ENCODE assay signal across 9 mouse cellular contexts in the genomic region with DNA sequence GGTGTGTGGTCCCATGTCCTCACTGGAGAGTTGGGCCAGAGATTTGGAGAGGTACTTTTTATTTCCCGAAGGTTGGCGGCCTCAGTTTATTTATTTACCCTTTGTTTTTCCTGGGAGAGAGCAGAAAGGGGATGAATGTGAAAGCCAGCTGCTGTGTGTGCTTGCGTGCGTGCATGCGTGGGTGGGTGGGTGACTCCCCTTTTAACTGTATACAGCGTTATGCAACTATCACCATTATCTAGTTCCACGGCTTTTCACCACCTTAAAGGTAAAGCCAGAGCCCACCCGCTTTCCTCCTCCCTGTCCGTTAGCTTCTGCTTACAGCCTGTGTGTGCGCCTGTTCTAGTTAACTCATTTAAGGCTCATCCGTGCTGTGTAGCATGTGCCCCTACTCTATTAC. TPM values are rescaled to one million over a fixed set of nuclear protein-coding genes. Genes with fewer than 3 reads are reported as not detected.
A peak's percentile ranks its signal among the peaks of the same experiment; 100 is the strongest.
DNase-seq lines count a peak whose midpoint lies in the region; ATAC-seq lines count a peak whose summit lies in the region.
"Had no signal": no experiment of that assay in that cellular context is flagged by ENCODE, and none has a peak within 500 bp of the region (broad histone marks: within the 10 kb centered on the region; RNA-seq: fewer than 3 reads in every experiment).

No protein-coding gene starts in this region.

- ATAC-seq in liver, embryonic 11.5 days (replicated peaks; ENCODE audit: low FRiP score), result no peak
- ATAC-seq in neural tube, embryonic 15.5 days (ENCODE audit: low FRiP score), result no peak

- no peaks in the 10 kb centered on the region for H3K27me3 ChIP-seq in liver, embryonic 11.5 days (replicated peaks; ENCODE audit: control insufficient read depth, insufficient read depth, low read length)
- H3K27me3 ChIP-seq in forebrain, embryonic 10.5 days (ENCODE audit: poor library complexity, severe bottlenecking), result no peaks in the 10 kb centered on the region
- H3K27me3 ChIP-seq in limb, embryonic 10.5 days (ENCODE audit: low read depth, poor library complexity, severe bottlenecking), result no peaks in the 10 kb centered on the region
- no peaks in the 10 kb centered on the region for H3K27me3 ChIP-seq in neural tube, embryonic 15.5 days (replicated peaks)

- H3K4me3 ChIP-seq in liver, embryonic 11.5 days (ENCODE audit: low read depth, low read length), result peak overlapping the region; percentile 96
- H3K4me3 ChIP-seq in forebrain, embryonic 10.5 days, result peak overlapping the region; percentile 97
- H3K4me3 ChIP-seq in limb, embryonic 10.5 days, result peak overlapping the region; percentile 88
- H3K4me3 ChIP-seq in neural tube, embryonic 15.5 days (replicated peaks), result peak overlapping the region; percentile 88

- peaks cover 46% of the 10 kb centered on the region for H3K4me1 ChIP-seq in liver, embryonic 11.5 days (replicated peaks; ENCODE audit: control insufficient read depth, insufficient read depth, low read length)
- peaks cover 42% of the 10 kb centered on the region for H3K4me1 ChIP-seq in forebrain, embryonic 10.5 days
- H3K4me1 ChIP-seq in limb, embryonic 10.5 days, result peaks cover 35% of the 10 kb centered on the region
- H3K4me1 ChIP-seq in neural tube, embryonic 15.5 days, result peaks cover 39% of the 10 kb centered on the region

- H3K36me3 ChIP-seq in liver, embryonic 11.5 days (ENCODE audit: control insufficient read depth, insufficient read depth, low read length), result peaks cover 4% of the 10 kb centered on the region; the same call in 1 of the 2 replicates
- peaks cover 17% of the 10 kb centered on the region for H3K36me3 ChIP-seq in forebrain, embryonic 10.5 days (replicated peaks)
- no peaks in the 10 kb centered on the region; the same call in 1 of the 2 replicates for H3K36me3 ChIP-seq in limb, embryonic 10.5 days
- H3K36me3 ChIP-seq in neural tube, embryonic 15.5 days, result no peaks in the 10 kb centered on the region

- no peak overlapping the region for H3K27ac ChIP-seq in liver, embryonic 11.5 days (ENCODE audit: low read depth, low read length)
- 0 out of 2 replicates have a peak overlapping the region, but pooled peaks have one; percentile 92 for H3K27ac ChIP-seq in forebrain, embryonic 10.5 days
- H3K27ac ChIP-seq in limb, embryonic 10.5 days, result no peak overlapping the region
- H3K27ac ChIP-seq in neural tube, embryonic 15.5 days (replicated peaks), result no peak overlapping the region

- DNase-seq in liver, embryonic 11.5 days (ENCODE audit: low spot score), result no peak
- DNase-seq in liver, result no peak
- DNase-seq in forebrain, embryonic 10.5 days (ENCODE audit: extremely low spot score, low spot score), result no peak
- DNase-seq in limb, embryonic 10.5 days (ENCODE audit: low spot score), result no peak
- no peak for DNase-seq in retina, postnatal 1 day
- DNase-seq in B cell, adult 2 months, result no peak
- no peak for DNase-seq in gastrocnemius, postnatal 10 days
- DNase-seq: cerebellum, postnatal 36 days had no signal

- peak overlapping the region; percentile 92 for H3K9ac ChIP-seq in liver, embryonic 11.5 days (ENCODE audit: low read depth, low read length)
- no peak overlapping the region; the same call in 1 of the 2 replicates for H3K9ac ChIP-seq in neural tube, embryonic 15.5 days (replicated peaks)

- WGBS in liver, embryonic 11.5 days, result 62% methylated on average over 11 of the region's 11 CpGs
- 89% methylated on average over 11 of the region's 11 CpGs for WGBS in forebrain, embryonic 10.5 days
- 90% methylated on average over 11 of the region's 11 CpGs for WGBS in limb, embryonic 10.5 days
- WGBS in neural tube, embryonic 15.5 days, result 68% methylated on average over 11 of the region's 11 CpGs

- H3K9me3 ChIP-seq in liver, embryonic 11.5 days (ENCODE audit: control insufficient read depth, low read length), result no peaks in the 10 kb centered on the region
- H3K9me3 ChIP-seq in forebrain, embryonic 10.5 days, result no peaks in the 10 kb centered on the region
- no peaks in the 10 kb centered on the region for H3K9me3 ChIP-seq in limb, embryonic 10.5 days (replicated peaks)
- no peaks in the 10 kb centered on the region for H3K9me3 ChIP-seq in neural tube, embryonic 15.5 days (replicated peaks)

- H3K4me2 ChIP-seq in liver, embryonic 11.5 days, result peak overlapping the region; percentile 90
- H3K4me2 ChIP-seq in neural tube, embryonic 15.5 days, result peak overlapping the region; percentile 82

RNA-seq across cellular contexts. Expression of a gene that starts 1.7 kb away (rescaled TPM):
- polyA plus RNA-seq in liver, embryonic 11.5 days (2014; fragmentation: Nextera tagmentation; extraction: Ambion mirVana), result 46.0 and 50.4 TPM in 2 replicates
- polyA plus RNA-seq in forebrain, embryonic 10.5 days (2016; fragmentation: Nextera tagmentation; extraction: Ambion mirVana), result 52.9 and 53.8 TPM in 2 replicates
- 47.9 and 52.7 TPM in 2 replicates for polyA plus RNA-seq in limb, embryonic 10.5 days (2016; fragmentation: Nextera tagmentation; extraction: Ambion mirVana)
- 41.7 and 42.1 TPM in 2 replicates for polyA plus RNA-seq in neural tube, embryonic 15.5 days (2015; fragmentation: Nextera tagmentation; extraction: Ambion mirVana)
- total RNA-seq in gastrocnemius, postnatal 10 days (2021), result 10 to 100 TPM; 42.7 to 52.4 TPM

RNA-seq across cellular contexts. Expression of a gene that starts 50.0 kb away (rescaled TPM):
- 208 and 209 TPM in 2 replicates for polyA plus RNA-seq in liver, embryonic 11.5 days (2014; fragmentation: Nextera tagmentation; extraction: Ambion mirVana)
- 187 and 188 TPM in 2 replicates for polyA plus RNA-seq in forebrain, embryonic 10.5 days (2016; fragmentation: Nextera tagmentation; extraction: Ambion mirVana)
- polyA plus RNA-seq in limb, embryonic 10.5 days (2016; fragmentation: Nextera tagmentation; extraction: Ambion mirVana), result 196 and 215 TPM in 2 replicates
- 119 and 126 TPM in 2 replicates for polyA plus RNA-seq in neural tube, embryonic 15.5 days (2015; fragmentation: Nextera tagmentation; extraction: Ambion mirVana)
- total RNA-seq in gastrocnemius, postnatal 10 days (2021), result 10 to 100 TPM; 48.4 to 55.6 TPM

RNA-seq across cellular contexts. Expression of a gene that starts 52.1 kb away (rescaled TPM):
- 17.1 and 17.6 TPM in 2 replicates for polyA plus RNA-seq in liver, embryonic 11.5 days (2014; fragmentation: Nextera tagmentation; extraction: Ambion mirVana)
- polyA plus RNA-seq in forebrain, embryonic 10.5 days (2016; fragmentation: Nextera tagmentation; extraction: Ambion mirVana), result 8.0 and 9.9 TPM in 2 replicates
- polyA plus RNA-seq in limb, embryonic 10.5 days (2016; fragmentation: Nextera tagmentation; extraction: Ambion mirVana), result 12.9 and 13.1 TPM in 2 replicates
- 3.9 and 4.6 TPM in 2 replicates for polyA plus RNA-seq in neural tube, embryonic 15.5 days (2015; fragmentation: Nextera tagmentation; extraction: Ambion mirVana)
- 10 to 100 TPM in 1 of 2 experiments, 1 to 10 TPM in 1; 9.0 to 10.1 TPM for total RNA-seq in gastrocnemius, postnatal 10 days (2021)

RNA-seq across cellular contexts. Expression of a gene that starts 52.3 kb away (rescaled TPM):
- 5.3 and 6.9 TPM in 2 replicates for polyA plus RNA-seq in liver, embryonic 11.5 days (2014; fragmentation: Nextera tagmentation; extraction: Ambion mirVana)
- polyA plus RNA-seq in forebrain, embryonic 10.5 days (2016; fragmentation: Nextera tagmentation; extraction: Ambion mirVana), result 3.3 and 5.1 TPM in 2 replicates
- polyA plus RNA-seq in limb, embryonic 10.5 days (2016; fragmentation: Nextera tagmentation; extraction: Ambion mirVana), result 3.2 and 4.9 TPM in 2 replicates
- polyA plus RNA-seq in neural tube, embryonic 15.5 days (2015; fragmentation: Nextera tagmentation; extraction: Ambion mirVana), result 272 and 321 TPM in 2 replicates
- total RNA-seq in gastrocnemius, postnatal 10 days (2021), result 1 to 10 TPM; 3.2 to 4.3 TPM
